Mouse (Mus musculus): ENCODE data around the gene Orc5. TPM values are rescaled to one million over a fixed set of nuclear protein-coding genes. Genes with fewer than 3 reads are reported as not detected.

The Orc5 gene
- total and polyA plus RNA-seq, 3 experiments, result 75.7 to 76.5 TPM; not detected in 1

GRCm38 (mm10) chr5:22542676-22543075 lies 7.6 kb downstream of the Orc5 start:
- no peaks in the 10 kb centered on the region for H3K27me3 ChIP-seq (ENCODE audit: control insufficient read depth in 1 of 2, insufficient read depth in 2 of 2, low read length in 2 of 2)
- H3K4me1 ChIP-seq (ENCODE audit: control insufficient read depth in 1 of 2, insufficient read depth in 2 of 2, low read length in 2 of 2), result peaks cover 24 to 27% of the 10 kb centered on the region in 2 experiments
- peaks cover 42 to 65% of the 10 kb centered on the region in 2 experiments for H3K36me3 ChIP-seq (ENCODE audit: control insufficient read depth in 1 of 2, insufficient read depth in 2 of 2, low read length in 2 of 2)
- H3K9ac ChIP-seq (ENCODE audit: control insufficient read depth, low read depth, low read length, poor library complexity, severe bottlenecking), result no peak overlapping the region
- no peak overlapping the region for H3K4me3 ChIP-seq (ENCODE audit: control insufficient read depth in 1 of 2, insufficient read depth in 1 of 2, low read depth in 2 of 2, low read length in 2 of 2)
- peaks cover 5% of the 10 kb centered on the region; the same call in 1 of the 2 replicates for H3K79me2 ChIP-seq (ENCODE audit: control insufficient read depth, insufficient read depth, low read length, poor library complexity)
- H3K9me3 ChIP-seq (replicated peaks; ENCODE audit: insufficient read depth, low read length), result no peaks in the 10 kb centered on the region
- no peak for DNase-seq (ENCODE audit: low read depth, low spot score)
- no peak overlapping the region for H3K27ac ChIP-seq (ENCODE audit: control insufficient read depth, low read depth, low read length)
- TF ChIP-seq HCFC1 (IDR thresholded peaks at IDR 0.05; ENCODE audit: low read depth, low read length) (no peak), ZKSCAN1 (IDR thresholded peaks at IDR 0.05; ENCODE audit: low read depth, low read length) (no peak)

GRCm38 (mm10) chr5:22538996-22539600 lies 11.1 kb downstream of the Orc5 start:
- Histone ChIP-seq H3K27ac (ENCODE audit: control insufficient read depth, low read depth, low read length) (no peak overlapping the region), H3K79me2 (ENCODE audit: control insufficient read depth, insufficient read depth, low read length, poor library complexity) (peaks cover 1% of the 10 kb centered on the region; the same call in 1 of the 2 replicates), H3K27me3 (ENCODE audit: control insufficient read depth in 1 of 2, insufficient read depth in 2 of 2, low read length in 2 of 2) (no peaks in the 10 kb centered on the region), H3K4me3 (ENCODE audit: control insufficient read depth in 1 of 2, insufficient read depth in 1 of 2, low read depth in 2 of 2, low read length in 2 of 2) (no peak overlapping the region), H3K9me3 (replicated peaks; ENCODE audit: insufficient read depth, low read length) (no peaks in the 10 kb centered on the region), H3K4me1 (ENCODE audit: control insufficient read depth in 1 of 2, insufficient read depth in 2 of 2, low read length in 2 of 2) (peaks cover 0 to 1% of the 10 kb centered on the region in 2 experiments; a peak in 2 of 4 replicates), H3K36me3 (ENCODE audit: control insufficient read depth in 1 of 2, insufficient read depth in 2 of 2, low read length in 2 of 2) (peaks cover 10 to 69% of the 10 kb centered on the region in 2 experiments), H3K9ac (ENCODE audit: control insufficient read depth, low read depth, low read length, poor library complexity, severe bottlenecking) (no peak overlapping the region)
- no peak for TF ChIP-seq SMC3 (IDR thresholded peaks at IDR 0.05; ENCODE audit: low read depth, low read length)
- TF ChIP-seq KAT2A (conservative IDR thresholded peaks at IDR 0.05; ENCODE audit: low read depth, low read length), result no peak
- TF ChIP-seq NRF1 (IDR thresholded peaks at IDR 0.05; ENCODE audit: insufficient read depth, low read depth, low read length, poor library complexity, severe bottlenecking), result no peak
- no peak for TF ChIP-seq MAFK (IDR thresholded peaks at IDR 0.05; ENCODE audit: borderline replicate concordance, low read depth, low read length)
- TF ChIP-seq ZC3H11A (IDR thresholded peaks at IDR 0.05; ENCODE audit: low read depth, low read length), result no peak
- TF ChIP-seq JUND (IDR thresholded peaks at IDR 0.05; ENCODE audit: low read depth, low read length), result no peak
- TF ChIP-seq MYC (IDR thresholded peaks at IDR 0.05; ENCODE audit: low read depth, low read length), result no peak
- no peak for TF ChIP-seq MXI1 (IDR thresholded peaks at IDR 0.05; ENCODE audit: low read depth, low read length)
- TF ChIP-seq SIN3A (IDR thresholded peaks at IDR 0.05; ENCODE audit: low read length), result no peak
- no peak for TF ChIP-seq ETS1 (IDR thresholded peaks at IDR 0.05; ENCODE audit: low read depth, low read length)
- no peak for TF ChIP-seq MAX (IDR thresholded peaks at IDR 0.05; ENCODE audit: low read length)
- TF ChIP-seq NELFE (IDR thresholded peaks at IDR 0.05; ENCODE audit: low read depth, low read length), result no peak
- TF ChIP-seq MYB (IDR thresholded peaks at IDR 0.05; ENCODE audit: low read depth, low read length), result no peak
- TF ChIP-seq RCOR1 (IDR thresholded peaks at IDR 0.05; ENCODE audit: low read depth, low read length), result no peak
- TF ChIP-seq TBP (IDR thresholded peaks at IDR 0.05; ENCODE audit: low read depth, low read length), result no peak
- no peak for TF ChIP-seq E2F4 (IDR thresholded peaks at IDR 0.05; ENCODE audit: borderline replicate concordance, low read depth, low read length)
- no peak for TF ChIP-seq CHD1 (IDR thresholded peaks at IDR 0.05; ENCODE audit: low read depth, low read length)
- no peak for TF ChIP-seq MEF2A (IDR thresholded peaks at IDR 0.05; ENCODE audit: extremely low read depth, insufficient replicate concordance, low read depth, low read length, poor library complexity, severe bottlenecking)
- no peak for DNase-seq (ENCODE audit: low read depth, low spot score)
